8 mouse cellular contexts compared by ENCODE assay signal in genomic region chr5:130170666-130171422, GRCm38 (mm10). TPM values are rescaled to one million over a fixed set of nuclear protein-coding genes. Genes with fewer than 3 reads are reported as not detected.
DNase-seq lines count a peak whose midpoint lies in the region; ATAC-seq and TF ChIP-seq lines count a peak whose summit lies in the region.

No protein-coding gene starts in this region.

- WGBS in intestine, embryonic 15.5 days: 13% methylated on average over 6 of the region's 6 CpGs
- WGBS in midbrain, postnatal 0 days: 12% methylated on average over 6 of the region's 6 CpGs

- H3K9me3 ChIP-seq in intestine, embryonic 15.5 days: no peaks in the 10 kb centered on the region
- H3K9me3 ChIP-seq in midbrain, postnatal 0 days (ENCODE audit: low read length): no peaks in the 10 kb centered on the region

- peak overlapping the region; percentile 89 for H3K4me3 ChIP-seq in intestine, embryonic 15.5 days (replicated peaks)
- H3K4me3 ChIP-seq in midbrain, postnatal 0 days (ENCODE audit: low read depth, low read length): peak overlapping the region; percentile 94

- peak; percentile 54 for ATAC-seq in intestine, embryonic 15.5 days
- 0 out of 2 replicates have a peak, but pooled peaks have one; percentile 17 for ATAC-seq in midbrain, postnatal 0 days (ENCODE audit: low FRiP score)

- H3K4me2 ChIP-seq in intestine, embryonic 15.5 days (replicated peaks): peak overlapping the region; percentile 56
- peak overlapping the region; percentile 76 for H3K4me2 ChIP-seq in midbrain, postnatal 0 days (ENCODE audit: low read depth, low read length, poor library complexity, severe bottlenecking)

- peaks cover 8% of the 10 kb centered on the region; the same call in 1 of the 2 replicates for H3K4me1 ChIP-seq in intestine, embryonic 15.5 days (replicated peaks)
- H3K4me1 ChIP-seq in midbrain, postnatal 0 days (ENCODE audit: insufficient read depth, low read length): peaks cover 14% of the 10 kb centered on the region

- DNase-seq in cerebellum, adult 9-10 months: peak; percentile 57
- DNase-seq in cerebellum, adult 11 months: no peak
- peak; percentile 14 for DNase-seq in thymus, postnatal 4 days
- no peak for DNase-seq in thymus, postnatal 25 days
- no peak for DNase-seq in midbrain, postnatal 0 days (ENCODE audit: low spot score)
- DNase-seq in gastrocnemius, postnatal 4 days (ENCODE audit: low spot score in 2 of 2): no peak
- no peak for DNase-seq in left cerebral cortex, postnatal 25 days (ENCODE audit: low spot score in 2 of 2)

- H3K27ac ChIP-seq in intestine, embryonic 15.5 days: peak overlapping the region; percentile 86
- peak overlapping the region; percentile 87 for H3K27ac ChIP-seq in midbrain, postnatal 0 days (ENCODE audit: low read depth, low read length)

- peak overlapping the region; percentile 86 for H3K9ac ChIP-seq in intestine, embryonic 15.5 days
- H3K9ac ChIP-seq in midbrain, postnatal 0 days (replicated peaks; ENCODE audit: low read length, poor library complexity, severe bottlenecking): peak overlapping the region; percentile 89

- intact Hi-C loops in left cerebral cortex, postnatal 25 days (cut with DNase I): loop anchor here (1.0 to 2.0 kb wide), 2 partner anchors 27 to 50 kb away; partner anchors contain the start of gene Kctd7

- no peaks in the 10 kb centered on the region for H3K36me3 ChIP-seq in intestine, embryonic 15.5 days
- no peaks in the 10 kb centered on the region for H3K36me3 ChIP-seq in midbrain, postnatal 0 days (ENCODE audit: insufficient read depth, low read length)

- no peaks in the 10 kb centered on the region for H3K27me3 ChIP-seq in intestine, embryonic 15.5 days (replicated peaks)
- no peaks in the 10 kb centered on the region for H3K27me3 ChIP-seq in midbrain, postnatal 0 days (ENCODE audit: insufficient read depth, low read length)

- no peak for TF ChIP-seq CTCF in midbrain, postnatal 0 days (IDR thresholded peaks at IDR 0.05)

RNA-seq across cellular contexts. Expression of gene Rabgef1, which starts 0.8 kb away (rescaled TPM):
- 22.3 and 26.8 TPM in 2 replicates for polyA plus RNA-seq in intestine, embryonic 15.5 days (2015; fragmentation: Nextera tagmentation; extraction: Ambion mirVana)
- 15.5 and 24.2 TPM in 2 replicates for total RNA-seq in midbrain, postnatal 0 days (2014; rRNA removed)
- 31.3 and 34.1 TPM in 2 replicates for polyA plus RNA-seq in midbrain, postnatal 0 days (2015; fragmentation: Nextera tagmentation; extraction: Ambion mirVana)
- 10 to 100 TPM; 34.9 to 37.5 TPM for total RNA-seq in gastrocnemius, postnatal 4 days (2021)
- 10 to 100 TPM; 55.8 to 57.4 TPM for total RNA-seq in left cerebral cortex, postnatal 25 days (2021)

RNA-seq across cellular contexts. Expression of gene Kctd7, which starts 26.2 kb away (rescaled TPM):
- polyA plus RNA-seq in intestine, embryonic 15.5 days (2015; fragmentation: Nextera tagmentation; extraction: Ambion mirVana): 3.8 and 3.9 TPM in 2 replicates
- total RNA-seq in midbrain, postnatal 0 days (2014; rRNA removed): 19.5 and 22.3 TPM in 2 replicates
- polyA plus RNA-seq in midbrain, postnatal 0 days (2015; fragmentation: Nextera tagmentation; extraction: Ambion mirVana): 12.2 and 14.3 TPM in 2 replicates
- total RNA-seq in gastrocnemius, postnatal 4 days (2021): 1 to 10 TPM; 6.6 to 8.0 TPM
- 10 to 100 TPM; 10.3 to 11.8 TPM for total RNA-seq in left cerebral cortex, postnatal 25 days (2021)

RNA-seq across cellular contexts. Expression of gene Tmem248, which starts 46.0 kb away (rescaled TPM):
- polyA plus RNA-seq in intestine, embryonic 15.5 days (2015; fragmentation: Nextera tagmentation; extraction: Ambion mirVana): 38.9 and 40.2 TPM in 2 replicates
- 46.9 and 50.1 TPM in 2 replicates for total RNA-seq in midbrain, postnatal 0 days (2014; rRNA removed)
- polyA plus RNA-seq in midbrain, postnatal 0 days (2015; fragmentation: Nextera tagmentation; extraction: Ambion mirVana): 28.6 and 31.6 TPM in 2 replicates
- 10 to 100 TPM; 29.3 to 30.0 TPM for total RNA-seq in gastrocnemius, postnatal 4 days (2021)
- 10 to 100 TPM; 39.3 to 42.9 TPM for total RNA-seq in left cerebral cortex, postnatal 25 days (2021)

Comparison
In these comparisons a context has a peak if more than half of its experiments do, and no peak if none do; other contexts are left out.
1. DNase-seq: peak in cerebellum, adult 9-10 months (single experiment) and thymus, postnatal 4 days (single experiment); none in cerebellum, adult 11 months (single experiment), thymus, postnatal 25 days (single experiment), midbrain, postnatal 0 days (single experiment), gastrocnemius, postnatal 4 days (0 of 2) and left cerebral cortex, postnatal 25 days (0 of 2).